Mouse (Mus musculus) G1E-ER4 (cell line): ENCODE results near the gene Large1. TPM values are rescaled to one million over a fixed set of nuclear protein-coding genes. Genes with fewer than 3 reads are reported as not detected.

ENCODE experiments used
- GATA1 ChIP-seq: IDR thresholded peaks from one replicate; pipeline ENCODE4 v1.8.0; 2012; ENCODE audit warnings: low read length, inconsistent platforms
- polyA plus RNA-seq: library from polyadenylated mRNA; stranded (reverse); fragments of >175 nt; gene quantifications from 2 replicates; pipeline ENCODE4 v1.2.3, GENCODE M21; 2012

Gene Large1
- polyA plus RNA-seq, 1 experiment, result not detected

DNA sequence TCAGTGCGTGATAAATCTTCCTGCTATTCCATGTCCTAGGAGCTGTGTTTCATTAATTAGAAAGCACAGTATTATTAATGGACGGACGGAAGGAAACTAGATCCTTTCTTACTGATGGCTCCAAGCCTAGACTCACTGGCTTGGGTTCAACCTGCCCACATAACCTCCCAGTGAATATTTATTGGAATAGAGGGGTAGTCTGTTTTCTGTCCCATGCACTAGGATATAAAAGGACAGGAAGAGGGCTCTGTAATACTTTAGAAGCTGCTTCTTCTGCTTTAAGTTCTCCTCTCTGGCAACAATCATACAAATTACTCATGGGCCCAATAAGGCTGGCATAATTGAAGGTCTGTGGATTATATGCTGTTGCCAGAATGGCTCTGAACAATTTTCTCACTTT, 398.3 kb downstream of the Large1 start:
- TF ChIP-seq GATA1, result no peak

DNA sequence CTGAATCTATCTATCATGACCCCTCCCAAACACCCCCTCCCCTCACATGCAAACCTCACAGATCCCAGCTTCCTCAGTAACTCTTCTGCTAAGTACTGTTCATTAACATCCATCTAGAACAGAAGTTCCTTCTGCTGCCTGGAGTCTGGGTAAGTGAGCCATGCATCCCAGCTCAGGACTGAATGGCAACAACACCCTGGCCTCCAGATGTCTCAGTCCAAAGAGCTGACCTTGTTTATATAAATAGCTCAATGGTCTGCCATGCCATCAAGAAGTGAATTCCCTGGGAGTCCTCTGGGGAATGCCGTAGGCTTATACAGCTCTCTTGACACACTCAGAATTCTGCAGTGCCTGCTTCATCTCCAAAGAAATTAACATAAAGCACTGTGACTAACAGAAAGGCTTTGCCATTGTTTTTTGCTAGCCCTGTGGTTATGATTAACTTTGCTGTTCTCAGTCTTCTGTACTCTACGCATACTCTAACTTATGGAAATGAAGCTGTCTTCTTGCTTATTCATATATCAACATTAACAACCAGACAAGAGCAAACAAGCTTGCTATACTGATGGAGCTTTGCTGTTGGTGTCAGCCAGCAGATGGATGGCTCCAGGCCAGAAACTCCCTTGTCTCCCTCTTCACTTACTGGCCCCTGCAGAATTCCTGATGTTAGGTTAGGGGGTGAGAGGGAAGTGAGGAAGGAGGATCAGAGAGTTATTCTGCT, 434.0 kb downstream of the Large1 start:
- TF ChIP-seq GATA1, result no peak

DNA sequence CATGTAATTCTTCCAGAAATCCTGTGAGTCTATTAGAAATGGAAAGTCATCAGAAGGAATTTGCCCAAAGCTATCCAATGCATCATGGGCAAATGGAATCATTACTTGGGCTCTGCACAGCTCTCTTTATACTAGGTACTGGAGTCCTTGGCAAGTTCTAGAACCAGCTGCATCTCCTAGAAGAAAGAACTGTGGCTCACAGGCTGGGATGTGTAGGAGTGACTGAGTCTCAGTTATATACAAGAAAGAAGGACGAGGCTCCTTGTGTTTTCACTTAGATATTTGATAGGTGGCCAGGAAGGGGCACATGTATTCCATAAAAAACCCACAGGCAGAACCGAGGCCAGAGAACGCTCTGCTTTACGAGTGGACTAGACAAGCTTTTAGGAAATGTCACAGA, 447.8 kb downstream of the Large1 start:
- no peak for TF ChIP-seq GATA1

DNA sequence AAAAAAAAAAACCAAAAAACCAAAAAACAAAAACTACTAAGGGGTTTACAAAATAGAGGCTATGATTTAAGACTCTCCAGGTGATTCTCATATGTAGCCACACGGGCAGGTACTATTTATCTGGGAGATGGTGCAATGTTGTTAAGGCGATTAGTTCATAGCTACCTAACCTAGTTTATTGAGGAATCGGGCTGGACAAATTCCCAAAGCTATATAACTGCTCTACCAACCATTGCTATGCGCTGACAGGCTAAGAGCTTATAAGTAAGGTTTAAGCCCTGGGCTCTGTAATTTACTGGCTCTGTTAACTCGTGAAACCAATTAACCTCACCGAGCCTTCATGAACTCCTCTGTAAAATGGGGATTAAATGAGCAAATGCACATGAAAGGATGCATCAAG, 451.7 kb downstream of the Large1 start:
- TF ChIP-seq GATA1, result no peak

DNA sequence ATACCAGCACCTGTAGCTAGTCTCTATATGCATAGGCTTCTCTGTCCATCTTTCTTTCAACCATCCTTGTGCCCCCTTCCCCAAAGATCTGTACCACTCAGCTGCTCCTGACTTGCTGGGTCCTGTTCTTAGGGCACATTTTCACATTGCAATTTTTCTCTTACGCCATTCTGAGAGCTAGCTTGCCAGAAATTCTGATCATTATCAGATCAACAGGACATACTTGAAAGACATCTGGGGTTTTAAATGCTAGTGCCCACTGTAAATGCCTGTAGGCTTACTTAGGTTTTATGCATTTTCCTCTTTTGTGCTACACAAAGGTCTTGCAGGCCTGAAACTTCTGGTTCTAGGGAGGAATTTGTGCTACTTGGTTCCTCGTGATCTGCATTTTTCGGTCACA, 454.0 kb downstream of the Large1 start:
- no peak for TF ChIP-seq GATA1

DNA sequence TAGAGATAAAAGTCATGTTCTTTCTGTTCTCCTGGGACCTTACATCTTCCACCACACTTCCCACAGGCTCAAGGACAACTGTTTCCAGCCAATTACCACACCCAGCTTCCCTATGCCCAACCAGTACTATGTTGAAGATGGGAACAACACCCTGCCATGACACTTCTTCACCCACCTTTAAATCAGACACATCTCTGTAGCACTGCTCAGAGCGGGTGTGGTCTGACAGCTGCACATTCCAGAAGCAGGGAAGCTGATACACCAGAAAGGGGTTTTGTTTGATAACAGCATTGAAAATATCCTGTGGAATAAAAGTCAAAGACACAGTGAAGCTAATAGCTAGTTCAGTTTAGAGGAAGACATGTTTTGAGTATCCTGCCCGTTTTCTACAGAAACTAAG, 470.3 kb downstream of the Large1 start:
- TF ChIP-seq GATA1, result no peak

DNA sequence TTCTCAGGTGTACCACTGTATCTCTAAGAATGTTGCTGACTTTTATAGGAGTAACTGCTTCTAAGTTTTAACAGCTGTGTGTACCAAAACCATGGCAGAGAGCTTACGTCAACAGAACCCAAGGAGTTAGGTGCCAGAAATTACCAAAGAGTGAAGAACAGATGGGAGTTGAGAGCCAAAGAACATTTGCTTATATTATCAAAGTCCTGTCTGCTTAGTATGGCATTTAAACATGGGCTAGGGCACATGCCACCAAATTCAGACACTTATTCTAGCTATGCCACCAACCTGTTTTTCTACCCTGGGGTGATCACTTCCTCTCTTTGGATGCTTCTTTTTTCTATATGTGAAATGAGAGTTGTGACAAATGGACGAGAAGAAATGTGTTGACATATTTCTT, 479.9 kb downstream of the Large1 start:
- no peak for TF ChIP-seq GATA1

DNA sequence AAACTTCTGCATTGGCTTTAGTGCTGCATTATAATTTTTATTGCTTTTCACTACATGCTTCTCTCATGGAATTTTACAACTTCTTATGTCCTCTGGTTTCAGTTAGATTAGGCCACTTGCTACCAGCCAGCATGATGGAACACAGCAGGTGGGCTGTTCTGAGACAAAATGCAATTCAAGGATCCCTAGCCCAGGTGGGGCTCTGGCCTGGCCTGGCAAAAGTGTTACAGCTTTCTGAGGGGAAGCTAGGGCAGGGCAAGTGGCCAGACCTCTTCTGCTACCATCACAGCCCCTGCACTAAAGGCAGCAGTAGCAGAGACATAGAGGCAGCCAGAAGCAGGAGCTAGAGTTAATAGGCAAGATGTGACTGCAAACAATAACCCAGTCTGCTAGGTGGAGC, 506.5 kb downstream of the Large1 start:
- TF ChIP-seq GATA1, result no peak

DNA sequence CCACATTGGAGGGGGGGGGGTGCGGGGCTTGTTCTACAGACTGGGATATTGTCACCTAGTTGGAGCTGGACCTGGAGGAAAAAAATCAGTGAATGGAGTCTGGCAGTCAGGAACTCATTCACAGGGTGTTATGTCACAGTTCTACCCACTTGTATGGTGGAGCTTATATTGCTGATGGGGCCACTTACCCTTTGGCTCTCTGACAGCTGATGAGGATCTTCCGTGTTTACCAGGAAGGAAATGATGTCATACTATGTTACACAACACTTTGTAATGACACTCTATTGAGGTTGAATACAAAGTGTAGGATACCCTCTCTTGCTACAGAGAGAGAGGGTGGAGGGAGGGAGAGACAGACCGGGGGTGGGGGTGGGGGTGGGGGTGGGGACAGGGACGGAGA, 517.5 kb downstream of the Large1 start:
- TF ChIP-seq GATA1, result no peak

DNA sequence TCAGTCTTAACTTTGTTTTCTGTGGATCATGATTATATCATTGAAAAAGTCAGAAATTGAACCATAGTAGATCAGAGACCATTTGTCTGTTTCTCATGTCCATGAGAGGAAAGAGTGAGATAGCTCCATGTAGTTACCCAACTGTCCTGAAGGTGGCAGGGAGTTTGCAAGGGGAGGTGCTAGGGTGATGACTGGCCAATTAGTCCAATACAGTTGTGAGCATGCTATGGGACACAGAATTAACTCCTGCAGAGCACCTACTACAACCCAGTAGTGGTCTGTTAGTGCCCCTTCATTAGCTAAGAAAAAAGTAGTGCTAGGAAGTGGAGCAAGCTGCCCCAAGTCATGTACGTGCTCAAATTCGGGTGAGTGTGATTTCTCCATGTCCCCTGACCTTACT, 520.2 kb downstream of the Large1 start:
- no peak for TF ChIP-seq GATA1

DNA sequence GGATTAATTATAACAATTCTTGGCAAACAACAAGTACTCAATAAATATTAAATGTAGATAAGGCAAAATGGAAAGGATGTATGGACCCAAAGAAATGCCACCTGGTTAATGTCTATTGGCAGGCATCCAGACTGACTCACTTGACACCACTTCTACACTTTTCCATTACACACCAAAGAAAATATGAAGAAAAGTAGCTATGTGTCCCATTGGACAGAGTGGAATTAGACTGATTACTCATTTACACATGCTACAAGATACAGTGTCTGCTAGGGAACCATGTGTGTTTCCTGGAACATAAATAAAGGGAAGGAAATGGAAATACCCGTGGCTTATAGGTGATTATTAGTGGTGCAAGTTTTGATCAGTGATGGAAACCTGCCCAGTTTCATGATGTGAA, 521.0 kb downstream of the Large1 start:
- TF ChIP-seq GATA1, result no peak

DNA sequence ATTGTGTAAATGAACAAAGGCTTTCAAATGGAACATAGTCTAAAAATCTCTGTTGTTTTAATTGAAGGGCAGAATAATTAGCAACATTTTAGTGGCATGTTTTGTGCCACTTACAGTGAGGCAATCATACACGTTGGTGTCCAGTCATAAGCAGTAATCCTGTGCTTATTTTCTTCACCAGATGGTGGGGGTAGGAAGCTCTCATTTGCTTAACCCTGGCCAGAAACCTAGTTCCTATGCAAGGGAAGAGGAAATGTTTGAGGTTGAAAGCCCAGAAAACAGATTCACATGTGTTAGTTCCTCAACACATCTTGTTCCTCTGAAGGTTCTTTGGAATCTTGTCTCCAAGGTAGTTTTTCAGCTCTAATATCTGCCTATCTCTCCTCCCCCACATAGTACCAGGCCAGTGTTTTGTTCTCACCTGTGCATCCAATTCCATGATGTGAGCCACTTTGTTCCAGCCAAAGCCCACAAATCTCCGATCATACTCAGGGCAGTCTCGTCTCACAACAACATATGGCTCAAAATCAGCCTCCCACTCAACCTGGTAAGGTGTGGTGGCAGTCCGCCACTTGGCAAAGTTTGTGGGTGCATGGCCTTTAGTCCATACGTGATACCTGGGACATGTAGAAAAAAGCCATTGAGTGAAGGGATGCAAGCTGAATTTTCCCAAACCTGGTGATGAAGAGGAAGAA, 535.5 kb downstream of the Large1 start:
- no peak for TF ChIP-seq GATA1

DNA sequence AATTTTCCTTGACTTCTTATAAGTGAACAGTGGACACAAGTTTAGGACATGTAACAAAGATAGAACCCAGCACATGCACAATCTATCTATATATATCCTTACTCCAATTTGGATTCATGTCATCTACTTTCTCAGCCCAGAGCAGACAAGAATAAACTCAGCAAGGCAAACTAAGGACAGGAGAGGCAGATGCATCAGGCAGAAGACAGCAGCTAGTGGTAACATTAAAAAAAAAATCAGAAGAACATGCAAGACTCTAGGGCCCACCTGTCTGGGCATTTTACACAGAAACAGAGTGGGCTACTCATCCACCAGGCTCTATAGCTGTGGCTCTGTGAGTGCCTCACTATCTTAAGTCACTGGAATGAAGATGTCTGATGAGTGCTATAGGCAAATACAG, 536.7 kb downstream of the Large1 start:
- no peak for TF ChIP-seq GATA1

DNA sequence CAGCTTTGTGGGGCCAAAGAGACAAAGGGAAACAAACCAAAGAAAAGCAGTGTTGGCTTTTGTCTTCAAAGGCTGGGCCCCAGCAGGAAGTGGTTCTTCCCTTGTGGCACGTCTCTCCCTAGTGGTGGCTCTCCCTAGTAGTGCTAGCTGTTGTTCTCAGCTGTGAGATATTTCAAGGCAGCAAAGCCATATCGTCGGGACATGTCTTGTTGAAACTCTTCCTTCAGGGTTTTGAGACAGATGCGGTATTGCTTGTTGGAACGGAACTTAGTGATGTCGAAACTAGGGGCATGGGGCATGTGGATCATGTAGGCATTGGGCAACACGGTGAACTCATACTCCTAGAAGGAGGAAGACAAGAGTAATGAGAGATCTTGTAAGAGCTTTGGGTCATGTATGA, 537.7 kb downstream of the Large1 start:
- TF ChIP-seq GATA1, result no peak

DNA sequence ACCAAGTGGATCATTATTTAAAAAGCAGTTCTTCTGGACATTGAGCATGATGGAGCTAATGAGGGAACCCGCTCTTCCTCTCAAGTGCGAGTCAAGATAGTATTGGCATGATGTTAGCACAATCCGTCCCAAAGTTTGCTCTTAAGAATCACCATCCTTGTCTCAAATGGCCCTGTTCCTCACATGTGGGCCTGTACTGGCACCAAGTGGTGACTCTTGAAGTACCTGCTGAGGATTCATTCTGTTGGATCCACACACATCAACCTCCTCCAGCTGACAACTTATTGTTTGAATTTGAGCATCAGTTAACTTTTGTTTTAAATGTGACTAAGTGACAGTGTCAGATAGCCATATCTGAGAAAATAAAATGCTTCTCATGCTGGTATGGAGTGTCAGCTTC, 540.6 kb downstream of the Large1 start:
- no peak for TF ChIP-seq GATA1

DNA sequence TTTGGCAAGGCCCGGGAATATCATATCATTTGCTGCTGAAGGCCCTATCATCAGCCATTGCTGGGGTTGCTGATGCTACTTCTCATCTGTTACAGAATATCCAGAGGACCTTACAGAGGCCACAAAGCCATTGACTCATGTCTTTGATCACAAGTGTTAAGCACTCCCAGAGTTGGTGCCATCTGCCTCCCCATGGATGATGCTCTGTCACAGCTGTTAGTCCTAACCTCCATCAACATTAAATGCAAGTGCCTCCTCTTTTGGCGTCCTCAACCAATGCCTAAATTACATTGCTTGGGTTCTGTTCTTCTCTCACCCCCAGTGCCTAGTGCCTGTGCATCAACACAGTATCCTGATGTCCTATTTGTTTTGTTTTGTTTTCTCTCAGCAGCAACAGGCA, 551.8 kb downstream of the Large1 start:
- TF ChIP-seq GATA1, result no peak

DNA sequence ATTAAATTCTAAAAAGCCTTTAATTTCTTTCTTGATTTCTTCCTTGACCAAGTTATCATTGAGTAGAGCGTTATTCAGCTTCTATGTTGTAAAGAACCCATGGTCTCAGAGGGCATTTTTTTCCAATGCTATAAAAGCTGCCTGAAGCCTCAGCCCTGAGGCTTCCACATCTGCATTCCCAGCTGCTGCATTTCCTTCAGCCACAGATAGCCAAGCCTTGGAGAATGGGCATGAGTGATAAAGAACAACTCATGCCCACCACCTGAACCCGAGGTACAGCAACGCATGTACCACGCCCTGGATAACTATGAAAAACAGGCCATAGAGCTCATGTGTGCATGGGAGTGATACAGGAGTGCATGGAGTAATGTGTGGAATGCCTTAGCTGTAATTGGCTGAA, 572.7 kb downstream of the Large1 start:
- no peak for TF ChIP-seq GATA1
